Mouse (Mus musculus) limb, embryonic 13.5 days (tissue): ENCODE measurements at regions not wholly inside any gene's neighbourhood (a gene's known extent, or its start where the extent isn't known, plus 50 kb on each side); places are given as distances from the start of the nearest gene placed in this dataset.

Experiments
- ATAC-seq: fragments of 200-750 bp; cut with Nextera tagmentation; 2 replicates; pipeline ENCODE4 v1.8.0; 2017; ENCODE audit warnings: low read depth, moderate number of reproducible peaks, moderate TSS enrichment; ENCODE audit not compliant: low FRiP score
- H3K27ac ChIP-seq: fragments of 300-500 bp; sonication (generic); 2 replicates; pipeline ENCODE4 v1.5.1; 2015; ENCODE audit warnings: inconsistent platforms, mild to moderate bottlenecking, moderate library complexity
- H3K27me3 ChIP-seq: fragments of 300-500 bp; sonication (generic); 2 replicates; pipeline ENCODE4 v1.6.1; 2015; ENCODE audit warnings: mild to moderate bottlenecking, inconsistent platforms
- H3K36me3 ChIP-seq: fragments of 300-500 bp; sonication (generic); 2 replicates; pipeline ENCODE4 v1.6.1; 2015; ENCODE audit warnings: inconsistent platforms, mild to moderate bottlenecking, moderate library complexity
- H3K4me1 ChIP-seq: fragments of 300-500 bp; sonication (generic); 2 replicates; pipeline ENCODE4 v1.6.1; 2015; ENCODE audit warnings: inconsistent platforms
- H3K4me2 ChIP-seq: fragments of 300-500 bp; sonication (generic); replicated peaks from 2 replicates; pipeline ENCODE4 v1.6.1; 2015; ENCODE audit warnings: inconsistent platforms, mild to moderate bottlenecking, moderate library complexity
- H3K4me3 ChIP-seq: fragments of 300-500 bp; sonication (generic); 2 replicates; pipeline ENCODE4 v1.5.1; 2015; ENCODE audit warnings: moderate library complexity, mild to moderate bottlenecking, inconsistent platforms
- H3K9ac ChIP-seq: fragments of 300-500 bp; sonication (generic); 2 replicates; pipeline ENCODE4 v1.6.1; 2015; ENCODE audit warnings: mild to moderate bottlenecking, inconsistent platforms
- H3K9me3 ChIP-seq: fragments of 300-500 bp; sonication (generic); 2 replicates; pipeline ENCODE4 v1.6.1; 2016; ENCODE audit warnings: inconsistent platforms
- WGBS: fragments of 180-500 bp; shearing (Covaris S2); methylation state at CpG from one replicate; pipeline ENCODE4 v1.1.7; 2015; 5-methylcytosine and 5-hydroxymethylcytosine counted together

GRCm38 (mm10) chr15:97496026-97496425 lies 209.6 kb downstream of the Rpap3 start:
- Histone ChIP-seq H3K4me1 (peaks cover 4% of the 10 kb centered on the region; the same call in 1 of the 2 replicates), H3K4me2 (no peak overlapping the region), H3K9me3 (peaks cover 4% of the 10 kb centered on the region), H3K36me3 (no peaks in the 10 kb centered on the region), H3K4me3 (no peak overlapping the region), H3K9ac (no peak overlapping the region), H3K27me3 (no peaks in the 10 kb centered on the region), H3K27ac (no peak overlapping the region)
- ATAC-seq = no peak
- 83% methylated on average over 3 of the region's 3 CpGs for WGBS

- no peak for ATAC-seq
- 82% methylated on average over 5 of the region's 5 CpGs for WGBS
These were observed 212.3 kb downstream of the Rpap3 start for GRCm38 (mm10) chr15:97493340-97493739.

GRCm38 (mm10) chr15:97491796-97492195 lies 213.8 kb downstream of the Rpap3 start:
- peaks cover 16% of the 10 kb centered on the region for H3K9me3 ChIP-seq
- 81% methylated on average over 7 of the region's 7 CpGs for WGBS
- no peaks in the 10 kb centered on the region for H3K27me3 ChIP-seq
- no peak overlapping the region for H3K4me3 ChIP-seq
- H3K4me2 ChIP-seq = no peak overlapping the region
- no peaks in the 10 kb centered on the region for H3K4me1 ChIP-seq
- no peaks in the 10 kb centered on the region for H3K36me3 ChIP-seq
- ATAC-seq = no peak
- H3K27ac ChIP-seq = no peak overlapping the region
- H3K9ac ChIP-seq = no peak overlapping the region

More at GRCm38 (mm10) chr15:97493340-97493739, 212.3 kb downstream of the Rpap3 start:
- H3K4me3 ChIP-seq = no peak overlapping the region
- no peak overlapping the region for H3K27ac ChIP-seq
- H3K27me3 ChIP-seq = no peaks in the 10 kb centered on the region
- no peak overlapping the region for H3K9ac ChIP-seq
- no peaks in the 10 kb centered on the region for H3K36me3 ChIP-seq
- peaks cover 4% of the 10 kb centered on the region for H3K9me3 ChIP-seq
- H3K4me2 ChIP-seq = no peak overlapping the region
- H3K4me1 ChIP-seq = no peaks in the 10 kb centered on the region

GRCm38 (mm10) chr15:97487425-97487824 lies 218.2 kb downstream of the Rpap3 start:
- no peak for ATAC-seq
- H3K9ac ChIP-seq = no peak overlapping the region
- peaks cover 11% of the 10 kb centered on the region; the same call in 1 of the 2 replicates for H3K9me3 ChIP-seq
- H3K4me2 ChIP-seq = no peak overlapping the region
- no peak overlapping the region for H3K27ac ChIP-seq
- WGBS = 95% methylated on average over 2 of the region's 2 CpGs
- no peaks in the 10 kb centered on the region for H3K27me3 ChIP-seq
- H3K4me1 ChIP-seq = no peaks in the 10 kb centered on the region
- no peak overlapping the region for H3K4me3 ChIP-seq
- no peaks in the 10 kb centered on the region for H3K36me3 ChIP-seq

- Histone ChIP-seq H3K4me1 (0 out of 2 replicates have a peak, but pooled peaks cover 7% of the 10 kb centered on the region), H3K36me3 (no peaks in the 10 kb centered on the region), H3K27ac (no peak overlapping the region), H3K9me3 (no peaks in the 10 kb centered on the region), H3K4me3 (no peak overlapping the region), H3K4me2 (no peak overlapping the region), H3K9ac (no peak overlapping the region), H3K27me3 (no peaks in the 10 kb centered on the region)
- 81% methylated on average over 15 of the region's 15 CpGs for WGBS
- no peak for ATAC-seq
These were observed 225.1 kb upstream of the Amigo2 start for GRCm38 (mm10) chr15:97471986-97472779.

- no peak for ATAC-seq
- 76% methylated on average over 4 of the region's 4 CpGs for WGBS
- H3K4me1 ChIP-seq = 0 out of 2 replicates have a peak, but pooled peaks cover 7% of the 10 kb centered on the region
- no peak overlapping the region for H3K9ac ChIP-seq
- no peak overlapping the region for H3K27ac ChIP-seq
- H3K36me3 ChIP-seq = no peaks in the 10 kb centered on the region
- no peak overlapping the region for H3K4me3 ChIP-seq
- H3K9me3 ChIP-seq = no peaks in the 10 kb centered on the region
- H3K4me2 ChIP-seq = no peak overlapping the region
- no peaks in the 10 kb centered on the region for H3K27me3 ChIP-seq
These were observed 224.4 kb upstream of the Amigo2 start for GRCm38 (mm10) chr15:97471476-97471875.

GRCm38 (mm10) chr15:97469684-97470344 lies 222.7 kb upstream of the Amigo2 start:
- Histone ChIP-seq H3K4me3 (no peak overlapping the region), H3K36me3 (no peaks in the 10 kb centered on the region), H3K27ac (no peak overlapping the region), H3K27me3 (no peaks in the 10 kb centered on the region), H3K4me1 (0 out of 2 replicates have a peak, but pooled peaks cover 9% of the 10 kb centered on the region), H3K9ac (no peak overlapping the region), H3K4me2 (no peak overlapping the region), H3K9me3 (0 out of 2 replicates have a peak, but pooled peaks cover under 1% of the 10 kb centered on the region)
- no peak for ATAC-seq
- WGBS = 64% methylated on average over 19 of the region's 19 CpGs

- no peaks in the 10 kb centered on the region for H3K36me3 ChIP-seq
- no peaks in the 10 kb centered on the region for H3K27me3 ChIP-seq
- WGBS = 68% methylated on average over 23 of the region's 23 CpGs
- ATAC-seq = no peak
- no peak overlapping the region for H3K27ac ChIP-seq
- H3K4me2 ChIP-seq = no peak overlapping the region
- H3K9ac ChIP-seq = no peak overlapping the region
- H3K4me1 ChIP-seq = 0 out of 2 replicates have a peak, but pooled peaks cover 9% of the 10 kb centered on the region
- no peak overlapping the region for H3K4me3 ChIP-seq
- H3K9me3 ChIP-seq = 0 out of 2 replicates have a peak, but pooled peaks cover 4% of the 10 kb centered on the region
These were observed 221.9 kb upstream of the Amigo2 start for GRCm38 (mm10) chr15:97468732-97469683.

GRCm38 (mm10) chr15:97467781-97468485 lies 220.8 kb upstream of the Amigo2 start:
- Histone ChIP-seq H3K9ac (no peak overlapping the region), H3K36me3 (no peaks in the 10 kb centered on the region), H3K9me3 (0 out of 2 replicates have a peak, but pooled peaks cover 4% of the 10 kb centered on the region), H3K27ac (no peak overlapping the region), H3K4me1 (0 out of 2 replicates have a peak, but pooled peaks cover 9% of the 10 kb centered on the region), H3K4me3 (no peak overlapping the region), H3K4me2 (no peak overlapping the region), H3K27me3 (no peaks in the 10 kb centered on the region)
- no peak for ATAC-seq
- 76% methylated on average over 18 of the region's 18 CpGs for WGBS

GRCm38 (mm10) chr15:97466906-97467465 lies 219.9 kb upstream of the Amigo2 start:
- no peaks in the 10 kb centered on the region for H3K27me3 ChIP-seq
- H3K4me3 ChIP-seq = no peak overlapping the region
- H3K36me3 ChIP-seq = no peaks in the 10 kb centered on the region
- H3K9me3 ChIP-seq = 0 out of 2 replicates have a peak, but pooled peaks cover 4% of the 10 kb centered on the region
- ATAC-seq = no peak
- no peak overlapping the region for H3K9ac ChIP-seq
- no peak overlapping the region for H3K4me2 ChIP-seq
- 80% methylated on average over 10 of the region's 10 CpGs for WGBS
- H3K4me1 ChIP-seq = 0 out of 2 replicates have a peak, but pooled peaks cover 9% of the 10 kb centered on the region
- H3K27ac ChIP-seq = no peak overlapping the region

GRCm38 (mm10) chr15:97466110-97466509 lies 219.0 kb upstream of the Amigo2 start:
- 72% methylated on average over 3 of the region's 3 CpGs for WGBS
- Histone ChIP-seq H3K4me3 (no peak overlapping the region), H3K4me2 (no peak overlapping the region), H3K9ac (no peak overlapping the region), H3K9me3 (0 out of 2 replicates have a peak, but pooled peaks cover 4% of the 10 kb centered on the region), H3K27me3 (no peaks in the 10 kb centered on the region), H3K36me3 (no peaks in the 10 kb centered on the region), H3K4me1 (0 out of 2 replicates have a peak, but pooled peaks cover 9% of the 10 kb centered on the region), H3K27ac (no peak overlapping the region)
- no peak for ATAC-seq
